ENCODE assay signal across 19 mouse cellular contexts in genomic region chr3:105116596-105116995, GRCm38 (mm10). TPM values are rescaled to one million over a fixed set of nuclear protein-coding genes. Genes with fewer than 3 reads are reported as not detected.
DNase-seq lines count a peak whose midpoint lies in the region; ATAC-seq lines count a peak whose summit lies in the region.
"Had no signal": no experiment of that assay in that cellular context is flagged by ENCODE, and none has a peak within 500 bp of the region (broad histone marks: within the 10 kb centered on the region; RNA-seq: fewer than 3 reads in every experiment).

No protein-coding gene starts in this region.

- ATAC-seq in embryonic facial prominence, embryonic 14.5 days (ENCODE audit: low read depth) = 0 out of 2 replicates have a peak, but pooled peaks have one; percentile 6
- ATAC-seq in liver, embryonic 11.5 days (replicated peaks; ENCODE audit: low FRiP score) = no peak

- 93% methylated on average over 3 of the region's 4 CpGs for whole genome bisulfite sequencing in embryonic facial prominence, embryonic 14.5 days
- 91% methylated on average over 4 of the region's 4 CpGs for WGBS in embryonic facial prominence, embryonic 10.5 days
- 85% methylated on average over 4 of the region's 4 CpGs for WGBS in liver, embryonic 11.5 days

- intact Hi-C loops in heart, postnatal 36 days (cut with DNase I) = loop anchor here (10.0 kb wide), 1 partner anchor 538 kb away; no protein-coding TSS in a partner anchor

- peak; percentile 11 for DNase-seq in embryonic facial prominence, embryonic 14.5 days (ENCODE audit: low spot score)
- no peak for DNase-seq in embryonic facial prominence, embryonic 10.5 days (ENCODE audit: low spot score)
- peak; percentile 29 for DNase-seq in ZHBTc4 (ENCODE audit: low read depth, low spot score)
- peak; percentile 63 to 65 for DNase-seq in cerebellum, postnatal 14 days
- peak; percentile 15 to 38 for DNase-seq in heart, postnatal 36 days
- no peak for DNase-seq in liver, embryonic 11.5 days (ENCODE audit: low spot score)
- no peak for DNase-seq in spleen, postnatal 10 days (ENCODE audit: low spot score in 2 of 2)
- no peak for DNase-seq in adrenal gland, adult 2 months
- DNase-seq: lung, postnatal 14 days had no signal

- 0 out of 2 replicates have a peak, but pooled peaks cover 7% of the 10 kb centered on the region for H3K27me3 ChIP-seq in embryonic facial prominence, embryonic 14.5 days (replicated peaks; ENCODE audit: control insufficient read depth, insufficient read depth, low read length)
- H3K27me3 ChIP-seq in embryonic facial prominence, embryonic 10.5 days (replicated peaks; ENCODE audit: low read depth, poor library complexity, severe bottlenecking) = peaks cover 5% of the 10 kb centered on the region; the same call in 1 of the 2 replicates
- H3K27me3 ChIP-seq in liver, embryonic 11.5 days (replicated peaks; ENCODE audit: control insufficient read depth, insufficient read depth, low read length) = no peaks in the 10 kb centered on the region
- H3K27me3 ChIP-seq: midbrain, embryonic 12.5 days had no signal

- H3K9ac ChIP-seq in embryonic facial prominence, embryonic 14.5 days (ENCODE audit: low read depth, low read length) = no peak overlapping the region
- H3K9ac ChIP-seq in liver, embryonic 11.5 days (ENCODE audit: low read depth, low read length) = no peak overlapping the region
- H3K9ac ChIP-seq: midbrain, embryonic 12.5 days had no signal

- H3K27ac ChIP-seq in embryonic facial prominence, embryonic 14.5 days (replicated peaks; ENCODE audit: low read depth, low read length) = no peak overlapping the region
- no peak overlapping the region for H3K27ac ChIP-seq in embryonic facial prominence, embryonic 10.5 days (replicated peaks)
- H3K27ac ChIP-seq in liver, embryonic 11.5 days (ENCODE audit: low read depth, low read length) = no peak overlapping the region
- H3K27ac ChIP-seq: midbrain, embryonic 12.5 days had no signal

- H3K36me3 ChIP-seq in embryonic facial prominence, embryonic 14.5 days (ENCODE audit: control insufficient read depth, insufficient read depth, low read length) = no peaks in the 10 kb centered on the region
- no peaks in the 10 kb centered on the region for H3K36me3 ChIP-seq in embryonic facial prominence, embryonic 10.5 days (replicated peaks)
- H3K36me3 ChIP-seq in liver, embryonic 11.5 days (ENCODE audit: control insufficient read depth, insufficient read depth, low read length) = no peaks in the 10 kb centered on the region
- H3K36me3 ChIP-seq: midbrain, embryonic 12.5 days had no signal

- H3K9me3 ChIP-seq in embryonic facial prominence, embryonic 14.5 days (ENCODE audit: control insufficient read depth, low read length) = no peaks in the 10 kb centered on the region
- no peaks in the 10 kb centered on the region for H3K9me3 ChIP-seq in embryonic facial prominence, embryonic 10.5 days
- no peaks in the 10 kb centered on the region for H3K9me3 ChIP-seq in liver, embryonic 11.5 days (ENCODE audit: control insufficient read depth, low read length)
- H3K9me3 ChIP-seq: midbrain, embryonic 12.5 days had no signal

- no peak overlapping the region for H3K4me2 ChIP-seq in embryonic facial prominence, embryonic 14.5 days (ENCODE audit: low read depth, low read length)
- H3K4me2 ChIP-seq in liver, embryonic 11.5 days = no peak overlapping the region
- H3K4me2 ChIP-seq: midbrain, embryonic 12.5 days had no signal

- 0 out of 2 replicates have a peak, but pooled peaks cover 7% of the 10 kb centered on the region for H3K4me1 ChIP-seq in embryonic facial prominence, embryonic 14.5 days (ENCODE audit: control insufficient read depth, insufficient read depth, low read length)
- peaks cover 5% of the 10 kb centered on the region; the same call in 1 of the 2 replicates for H3K4me1 ChIP-seq in embryonic facial prominence, embryonic 10.5 days
- H3K4me1 ChIP-seq in liver, embryonic 11.5 days (replicated peaks; ENCODE audit: control insufficient read depth, insufficient read depth, low read length) = no peaks in the 10 kb centered on the region

- H3K4me3 ChIP-seq in embryonic facial prominence, embryonic 14.5 days (ENCODE audit: low read depth, low read length) = no peak overlapping the region
- no peak overlapping the region for H3K4me3 ChIP-seq in embryonic facial prominence, embryonic 10.5 days
- H3K4me3 ChIP-seq in liver, embryonic 11.5 days (ENCODE audit: low read depth, low read length) = no peak overlapping the region
- H3K4me3 ChIP-seq: erythroblast, embryonic 14.5 days; midbrain, embryonic 12.5 days had no signal

RNA-seq across cellular contexts. Expression of gene 4930564D02Rik, which starts 50.0 kb away (rescaled TPM):
- polyA plus RNA-seq in embryonic facial prominence, embryonic 14.5 days (2014; fragmentation: Nextera tagmentation; extraction: Ambion mirVana) = not detected in 2 replicates
- polyA plus RNA-seq in embryonic facial prominence, embryonic 10.5 days (2016; fragmentation: Nextera tagmentation; extraction: Ambion mirVana) = not detected in 2 replicates
- total RNA-seq in heart, postnatal 36 days (2021) = not detected
- not detected in 2 replicates for polyA plus RNA-seq in liver, embryonic 11.5 days (2014; fragmentation: Nextera tagmentation; extraction: Ambion mirVana)
- total RNA-seq in adrenal gland, adult 2 months (2021) = not detected
- not detected in 2 replicates for polyA plus RNA-seq in adrenal gland, adult 2 months (2012; rRNA removed)
- total RNA-seq: adrenal gland, postnatal 4 days; ES-E14; layer of hippocampus, adult 8-10 months; liver, adult 2 months had no signal
- polyA plus RNA-seq: cortical plate, adult 2 months; erythroblast, embryonic 14.5 days; heart, embryonic 14.5 days; kidney, embryonic 16.5 days; liver, adult 2 months; midbrain, embryonic 12.5 days; small intestine, adult 2 months had no signal

Comparison
In these comparisons a context has a peak if more than half of its experiments do, and no peak if none do; other contexts are left out.
1. DNase-seq: peak in embryonic facial prominence, embryonic 14.5 days (single experiment), ZHBTc4 (single experiment), cerebellum, postnatal 14 days (2 of 2) and heart, postnatal 36 days (2 of 2); none in embryonic facial prominence, embryonic 10.5 days (single experiment), liver, embryonic 11.5 days (single experiment), spleen, postnatal 10 days (0 of 2) and adrenal gland, adult 2 months (single experiment).